8 mouse cellular contexts compared by ENCODE assay signal in the genomic region with DNA sequence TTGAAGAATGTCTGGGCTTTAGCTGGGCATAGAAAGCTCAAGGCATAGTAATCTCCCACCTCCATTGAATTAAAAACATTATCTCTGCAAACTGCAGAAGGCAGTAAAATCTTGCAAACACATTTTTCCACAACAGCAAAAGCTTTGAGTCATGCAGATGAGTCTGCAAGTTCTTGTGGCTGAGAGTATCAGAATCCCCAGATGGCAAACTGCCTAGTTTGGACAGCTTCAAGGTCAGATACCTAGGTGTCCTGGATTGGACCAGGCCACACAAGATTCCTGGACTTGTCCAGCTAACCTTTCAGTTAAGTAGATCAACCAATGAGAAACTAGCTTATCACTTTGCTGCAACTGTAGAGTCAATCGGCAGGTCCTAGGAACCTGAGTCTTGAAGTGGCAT.
"Had no signal": no experiment of that assay in that cellular context is flagged by ENCODE, and none has a peak within 500 bp of the region (broad histone marks: within the 10 kb centered on the region; RNA-seq: fewer than 3 reads in every experiment).

No protein-coding gene starts in this region.

- H3K27me3 ChIP-seq: limb, embryonic 13.5 days; midbrain, embryonic 13.5 days had no signal

- H3K9ac ChIP-seq: limb, embryonic 13.5 days; liver, embryonic 14.5 days; midbrain, embryonic 13.5 days had no signal

- DNase-seq: kidney, postnatal 10 days; kidney, postnatal 4 days; left cerebral cortex, postnatal 4 days; lung, adult 18-20 months; thymus, postnatal 36 days had no signal

- H3K4me1 ChIP-seq: midbrain, embryonic 13.5 days had no signal

- H3K36me3 ChIP-seq: limb, embryonic 13.5 days; midbrain, embryonic 13.5 days had no signal

- H3K27ac ChIP-seq: limb, embryonic 13.5 days; liver, embryonic 14.5 days; midbrain, embryonic 13.5 days had no signal

- H3K4me2 ChIP-seq: limb, embryonic 13.5 days; midbrain, embryonic 13.5 days had no signal

- H3K4me3 ChIP-seq: limb, embryonic 13.5 days; midbrain, embryonic 13.5 days had no signal

- ATAC-seq: midbrain, embryonic 13.5 days had no signal

- H3K9me3 ChIP-seq: limb, embryonic 13.5 days; midbrain, embryonic 13.5 days had no signal
